Mouse (Mus musculus) naive thymus-derived CD4-positive, alpha-beta T cell, adult 5 months (primary cell): Measurements from ENCODE around the gene Inpp1. TPM values are rescaled to one million over a fixed set of nuclear protein-coding genes. Genes with fewer than 3 reads are reported as not detected.

Experiments
- polyA plus RNA-seq: library from polyadenylated mRNA; unstranded; fragments of 100-300 nt; shearing (Covaris generic); gene quantifications from one replicate; pipeline ENCODE4 v1.2.1, GENCODE M21; 2017

Inpp1 gene
- 159 TPM for polyA plus RNA-seq

GRCm38 (mm10) chr1:52816910-52817812 is at the start of gene Inpp1:
Gene Inpp1, minus strand, starts transcription at chr1:52817688.

GRCm38 (mm10) chr1:52844782-52845665 is 27.5 kb upstream of the Inpp1 start, which contains the start of gene Hibch:
Gene Hibch, plus strand, starts transcription at chr1:52844929.

Other genes starting within 250 kb of the Inpp1 start
- 34.1 TPM for gene Nemp2, start 187.0 kb downstream of the Inpp1 start, polyA plus RNA-seq
- gene Mfsd6, start 90.2 kb downstream of the Inpp1 start, polyA plus RNA-seq, result 104 TPM
- 24.2 TPM for gene Hibch, start 27.2 kb upstream of the Inpp1 start, polyA plus RNA-seq
- gene 1700019D03Rik, start 202.5 kb upstream of the Inpp1 start, polyA plus RNA-seq, result 1.1 TPM
- not detected for gene Mstn, start 244.0 kb upstream of the Inpp1 start, polyA plus RNA-seq